Mouse (Mus musculus) midbrain, embryonic 15.5 days (tissue): ENCODE measurements around the gene Larp1b. TPM values are rescaled to one million over a fixed set of nuclear protein-coding genes. Genes with fewer than 3 reads are reported as not detected.

Experiments used
- polyA plus RNA-seq: library from polyadenylated mRNA; unstranded; fragments of >200 nt; fragmentation: Nextera tagmentation; extraction: Ambion mirVana; gene quantifications from 2 replicates; pipeline ENCODE4 v1.2.1, GENCODE M21; 2015

The Larp1b gene
- polyA plus RNA-seq, 1 experiment from 2014 or later, result 6.6 TPM

Other genes with a start within 250 kb of the Larp1b start
- gene Slc25a31, start 241.0 kb upstream of the Larp1b start, polyA plus RNA-seq, result 0.31 and 0.32 TPM in 2 replicates
- 49.6 and 53.7 TPM in 2 replicates for gene Hspa4l, start 205.3 kb upstream of the Larp1b start, polyA plus RNA-seq
- 14.0 and 14.7 TPM in 2 replicates for gene Plk4, start 149.8 kb upstream of the Larp1b start, polyA plus RNA-seq
- 11.6 TPM in 2 replicates for gene Mfsd8, start 102.9 kb upstream of the Larp1b start, polyA plus RNA-seq
- 14.3 and 14.5 TPM in 2 replicates for gene Abhd18, start 102.9 kb upstream of the Larp1b start, polyA plus RNA-seq
- gene 1700034I23Rik, start 47.3 kb upstream of the Larp1b start, polyA plus RNA-seq, result 0.49 and 0.68 TPM in 2 replicates
- gene Pgrmc2, start 133.2 kb downstream of the Larp1b start, polyA plus RNA-seq, result 26.7 and 30.3 TPM in 2 replicates